Mouse (Mus musculus) hindbrain, embryonic 11.5 days (tissue): ENCODE data around the gene Gper1. TPM values are rescaled to one million over a fixed set of nuclear protein-coding genes. Genes with fewer than 3 reads are reported as not detected.

ENCODE experiments used
- ATAC-seq: fragments of 200-750 bp; cut with Nextera tagmentation; 2 replicates; pipeline ENCODE4 v1.8.0; 2017; ENCODE audit warnings: mild to moderate bottlenecking, moderate TSS enrichment, moderate library complexity; ENCODE audit not compliant: low FRiP score
- DNase-seq: peaks from one replicate; pipeline ENCODE4 v3.0.0-alpha.2; 2015; ENCODE audit warnings: low spot score
- H3K27ac ChIP-seq: fragments of 300-500 bp; sonication (generic); 2 replicates; pipeline ENCODE4 v1.5.1; 2014; ENCODE audit warnings: mild to moderate bottlenecking, low read depth, low read length
- H3K27me3 ChIP-seq: fragments of 300-500 bp; sonication (generic); 2 replicates; pipeline ENCODE4 v1.6.1; 2014; ENCODE audit warnings: mild to moderate bottlenecking, low read length, moderate library complexity, mixed read lengths; ENCODE audit not compliant: control insufficient read depth, insufficient read depth
- H3K36me3 ChIP-seq: fragments of 300-500 bp; sonication (generic); 2 replicates; pipeline ENCODE4 v1.6.1; 2014; ENCODE audit warnings: mild to moderate bottlenecking, low read length, moderate library complexity, mixed read lengths; ENCODE audit not compliant: control insufficient read depth, insufficient read depth
- H3K4me1 ChIP-seq: fragments of 300-500 bp; sonication (generic); replicated peaks from 2 replicates; pipeline ENCODE4 v1.6.1; 2014; ENCODE audit warnings: low read length, mixed read lengths; ENCODE audit not compliant: control insufficient read depth, insufficient read depth
- H3K4me2 ChIP-seq: fragments of 300-500 bp; sonication (generic); replicated peaks from 2 replicates; pipeline ENCODE4 v1.6.1; 2014; ENCODE audit warnings: mild to moderate bottlenecking, low read depth, low read length
- H3K4me3 ChIP-seq: fragments of 300-500 bp; sonication (generic); 2 replicates; pipeline ENCODE4 v1.5.1; 2014; ENCODE audit warnings: low read depth, low read length
- H3K9ac ChIP-seq: fragments of 300-500 bp; sonication (generic); 2 replicates; pipeline ENCODE4 v1.6.1; 2014; ENCODE audit warnings: low read depth, low read length
- H3K9me3 ChIP-seq: fragments of 300-500 bp; sonication (generic); 2 replicates; pipeline ENCODE4 v1.6.1; 2016; ENCODE audit warnings: low read length; ENCODE audit not compliant: control insufficient read depth
- WGBS: fragments of 180-500 bp; shearing (Covaris S2); extraction: QIAGEN DNeasy Blood & Tissue Kit; methylation state at CpG from one replicate; pipeline ENCODE4 v1.1.7; 2014; 5-methylcytosine and 5-hydroxymethylcytosine counted together
- polyA plus RNA-seq: library from polyadenylated mRNA; unstranded; fragments of >200 nt; fragmentation: Nextera tagmentation; extraction: Ambion mirVana; gene quantifications from 2 replicates; pipeline ENCODE4 v1.2.1, GENCODE M21; 2014

Gene Gper1
- polyA plus RNA-seq: 2.0 and 2.4 TPM in 2 replicates

DNA sequence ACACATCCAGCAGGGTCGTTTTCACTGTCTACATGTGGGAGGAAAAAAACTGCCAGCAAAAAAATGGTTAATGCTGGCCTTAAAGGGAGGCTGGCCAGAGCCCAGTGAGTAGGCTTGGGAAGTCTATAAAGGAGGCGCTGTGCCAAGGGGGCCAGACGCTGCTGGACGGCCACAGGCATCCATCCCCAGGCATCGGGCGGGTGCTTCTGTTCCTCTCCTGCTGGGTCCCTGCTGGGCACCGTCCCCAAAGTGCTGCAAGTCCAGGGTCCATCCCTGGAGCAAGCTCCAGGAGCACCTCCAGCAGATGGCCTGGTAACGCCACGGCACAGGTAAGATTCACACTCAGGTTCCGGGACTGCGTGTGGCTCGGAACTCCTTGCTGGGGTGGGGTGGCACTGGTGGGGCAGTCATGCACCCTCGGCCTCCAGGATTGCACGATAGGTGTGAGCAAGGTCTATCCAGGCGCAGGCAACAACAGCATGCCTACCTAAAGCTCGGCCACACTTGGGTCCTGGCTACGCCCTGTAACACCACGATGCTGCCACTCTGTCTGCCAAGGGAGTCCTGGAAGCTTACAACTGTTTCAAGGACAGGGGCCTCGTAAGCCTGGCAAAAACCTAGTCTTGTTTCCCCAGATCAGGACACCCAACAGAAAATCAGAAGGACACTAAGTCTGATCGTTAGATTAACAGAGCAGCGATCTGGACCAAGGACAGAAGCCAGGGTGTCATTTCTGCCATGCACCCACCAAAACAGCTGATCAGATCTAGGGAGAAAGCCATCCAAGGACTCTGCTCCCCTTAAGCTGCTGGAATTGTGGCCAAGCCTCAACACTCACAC lies at the start of gene Gper1:
Gper1 (plus strand) TSS at position 126 of the 840 bp plus-strand sequence.
- peak within 1 kb of the TSS; percentile 29; the same call in 1 of the 2 replicates for H3K9ac ChIP-seq
- no peaks in the 10 kb centered on the region for H3K27me3 ChIP-seq
- H3K4me1 ChIP-seq: peaks cover 12% of the 10 kb centered on the region
- 62% methylated on average over 21 of the region's 21 CpGs for WGBS
- H3K4me3 ChIP-seq: no peak within 1 kb of the TSS
- no peak within 1 kb of the TSS for H3K4me2 ChIP-seq
- no peak for DNase-seq
- H3K27ac ChIP-seq: no peak within 1 kb of the TSS
- no peaks in the 10 kb centered on the region for H3K9me3 ChIP-seq
- H3K36me3 ChIP-seq: no peaks in the 10 kb centered on the region
- ATAC-seq: no peak

DNA sequence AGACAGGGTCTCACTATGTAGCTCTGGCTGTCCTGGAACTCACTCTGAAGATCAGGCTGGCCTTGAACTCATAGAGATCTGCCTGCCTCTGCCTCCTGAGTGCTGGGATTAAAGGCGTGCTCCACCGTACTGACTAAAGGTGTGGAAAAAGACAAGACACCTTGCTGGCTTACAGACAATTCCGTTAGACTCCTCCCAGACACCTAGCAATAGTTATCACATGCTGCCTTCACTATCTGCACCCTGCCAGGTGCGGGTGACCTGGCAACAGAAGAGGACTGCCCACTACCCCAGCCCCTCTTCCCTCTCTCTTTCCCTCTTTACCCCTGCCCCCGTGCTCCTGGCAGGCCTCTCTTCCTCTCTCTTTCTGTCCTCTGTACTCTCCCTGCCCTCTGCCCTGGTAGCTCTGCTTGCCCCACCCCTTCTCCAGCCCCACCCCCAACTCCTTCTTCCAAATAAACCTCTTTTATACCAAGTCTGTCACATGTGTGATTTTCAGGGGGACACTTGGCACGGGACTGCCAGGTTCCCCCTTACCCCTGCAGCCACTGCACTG lies 49.0 kb upstream of the Gper1 start:
- WGBS: 84% methylated on average over 6 of the region's 6 CpGs
- peaks cover 4% of the 10 kb centered on the region; the same call in 1 of the 2 replicates for H3K4me1 ChIP-seq

GRCm38 (mm10) chr5:139374841-139375240 lies 48.1 kb upstream of the Gper1 start:
- WGBS: 81% methylated on average over 2 of the region's 2 CpGs
- no peak overlapping the region for H3K4me2 ChIP-seq
- H3K27me3 ChIP-seq: no peaks in the 10 kb centered on the region
- no peak overlapping the region for H3K4me3 ChIP-seq
- no peak overlapping the region for H3K27ac ChIP-seq
- ATAC-seq (no peak), DNase-seq (no peak)
- no peaks in the 10 kb centered on the region for H3K36me3 ChIP-seq
- no peaks in the 10 kb centered on the region for H3K9me3 ChIP-seq
- H3K4me1 ChIP-seq: peaks cover 4% of the 10 kb centered on the region; the same call in 1 of the 2 replicates
- H3K9ac ChIP-seq: no peak overlapping the region

More for the DNA sequence above, 49.0 kb upstream of the Gper1 start:
- Histone ChIP-seq H3K4me2 (no peak overlapping the region), H3K4me3 (no peak overlapping the region), H3K9me3 (no peaks in the 10 kb centered on the region), H3K36me3 (no peaks in the 10 kb centered on the region), H3K9ac (no peak overlapping the region), H3K27me3 (no peaks in the 10 kb centered on the region), H3K27ac (no peak overlapping the region)
- DNase-seq (no peak), ATAC-seq (no peak)

DNA sequence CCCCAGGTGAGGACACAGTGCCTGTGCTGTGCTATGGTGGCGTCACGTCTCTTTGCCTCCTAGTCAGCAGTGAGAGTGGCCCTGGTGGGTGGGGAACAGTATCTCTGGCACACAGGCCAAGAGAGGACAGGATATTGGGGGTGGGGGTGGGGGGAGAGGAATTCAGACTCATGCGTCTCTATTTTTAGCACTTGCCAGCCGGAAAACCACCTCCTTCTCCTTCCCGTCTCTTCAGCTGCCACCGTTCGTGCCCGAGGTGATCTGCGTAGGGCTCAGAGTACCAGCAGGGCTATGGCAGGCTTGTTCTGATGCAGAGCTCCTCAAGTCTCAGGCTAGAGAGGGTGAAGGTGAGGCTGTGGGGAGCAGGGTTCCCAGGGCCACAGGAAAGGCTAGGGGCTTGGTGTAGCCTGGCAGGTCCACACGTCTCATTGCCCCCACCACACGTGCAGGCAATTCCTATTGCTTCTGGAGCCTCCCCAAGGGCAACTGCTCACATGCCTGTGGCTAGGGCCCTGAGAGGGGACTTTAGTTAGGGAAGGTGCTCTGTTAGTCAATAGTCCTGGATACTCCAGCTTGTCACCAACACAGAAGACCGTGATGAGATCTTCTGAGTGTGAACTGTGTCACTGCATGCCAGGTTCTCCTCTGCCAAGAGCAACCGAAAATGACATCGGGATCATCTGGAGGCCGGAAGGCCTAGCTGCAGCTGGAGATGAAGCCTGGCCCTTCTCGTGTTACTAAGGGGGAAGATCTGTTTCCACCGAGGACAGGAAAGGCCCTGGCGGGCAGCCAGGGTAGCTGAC lies 45.3 kb upstream of the Gper1 start, which contains the start of gene Gpr146:
Gpr146 (plus strand) TSS at position 230 of the 803 bp plus-strand sequence.
- H3K36me3 ChIP-seq: no peaks in the 10 kb centered on the region
- 80% methylated on average over 18 of the region's 18 CpGs for WGBS
- no peak within 1 kb of the TSS for H3K9ac ChIP-seq
- H3K27ac ChIP-seq: no peak within 1 kb of the TSS; the same call in 1 of the 2 replicates
- H3K27me3 ChIP-seq: no peaks in the 10 kb centered on the region
- DNase-seq (no peak), ATAC-seq (no peak)
- H3K4me2 ChIP-seq: no peak within 1 kb of the TSS
- H3K9me3 ChIP-seq: no peaks in the 10 kb centered on the region
- H3K4me1 ChIP-seq: no peaks in the 10 kb centered on the region; the same call in 1 of the 2 replicates
- H3K4me3 ChIP-seq: no peak within 1 kb of the TSS

DNA sequence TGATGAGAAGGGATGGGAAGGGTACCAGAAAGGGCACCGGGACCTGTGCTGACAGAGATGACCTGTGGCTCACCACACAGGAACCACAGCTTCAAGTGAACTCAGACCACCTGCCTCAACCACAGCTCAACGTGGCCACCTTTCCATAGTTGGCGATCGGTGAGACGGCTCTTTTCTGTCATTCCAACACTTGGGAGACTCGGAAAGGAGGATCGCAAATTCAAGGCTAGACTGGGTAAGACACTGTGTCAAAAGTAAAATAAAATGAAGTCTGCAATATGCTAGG lies 44.7 kb upstream of the Gper1 start:
- 94% methylated on average over 7 of the region's 7 CpGs for WGBS
- Histone ChIP-seq H3K27ac (no peak overlapping the region), H3K9ac (no peak overlapping the region), H3K27me3 (no peaks in the 10 kb centered on the region), H3K9me3 (no peaks in the 10 kb centered on the region), H3K4me3 (no peak overlapping the region), H3K4me1 (no peaks in the 10 kb centered on the region; the same call in 1 of the 2 replicates), H3K4me2 (no peak overlapping the region), H3K36me3 (no peaks in the 10 kb centered on the region)
- ATAC-seq: no peak
- no peak for DNase-seq

DNA sequence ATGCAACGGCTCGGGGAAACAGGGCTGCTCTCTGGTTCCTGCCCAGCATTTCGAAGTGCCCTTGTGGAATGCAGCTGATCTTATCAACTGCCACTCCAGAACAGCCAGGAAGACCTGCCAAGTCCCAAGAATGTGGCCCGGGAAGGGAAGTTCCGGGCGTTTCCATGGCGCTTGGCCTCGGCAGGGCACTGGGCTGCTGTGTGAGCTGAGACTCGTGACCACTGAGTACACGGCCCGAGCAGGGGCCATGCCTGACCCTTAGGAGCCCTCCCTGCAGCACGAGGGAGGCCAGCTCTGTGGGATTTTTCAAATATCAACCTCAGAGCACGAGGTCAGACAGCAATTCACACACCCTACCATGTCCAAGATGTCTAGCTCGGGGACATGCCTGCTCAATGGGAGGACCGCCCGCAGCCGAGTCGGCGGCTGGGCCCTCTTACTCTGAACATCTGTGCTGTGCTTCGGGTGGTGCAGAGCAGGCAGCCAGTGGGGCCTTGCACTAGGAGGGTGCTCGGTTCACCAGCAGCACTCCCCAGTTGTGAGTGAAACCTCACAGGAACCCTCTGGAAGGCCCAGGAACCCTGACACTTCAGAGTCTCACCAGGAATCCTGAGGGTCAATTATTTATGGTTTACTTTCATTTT lies 43.8 kb upstream of the Gper1 start:
- H3K36me3 ChIP-seq: no peaks in the 10 kb centered on the region
- no peak overlapping the region for H3K4me3 ChIP-seq
- no peak overlapping the region; the same call in 1 of the 2 replicates for H3K27ac ChIP-seq
- H3K9ac ChIP-seq: no peak overlapping the region
- 52% methylated on average over 21 of the region's 21 CpGs for WGBS
- H3K4me1 ChIP-seq: no peaks in the 10 kb centered on the region; the same call in 1 of the 2 replicates
- ATAC-seq: no peak
- no peaks in the 10 kb centered on the region for H3K27me3 ChIP-seq
- no peak overlapping the region for H3K4me2 ChIP-seq
- H3K9me3 ChIP-seq: no peaks in the 10 kb centered on the region
- peak; percentile 26 for DNase-seq

DNA sequence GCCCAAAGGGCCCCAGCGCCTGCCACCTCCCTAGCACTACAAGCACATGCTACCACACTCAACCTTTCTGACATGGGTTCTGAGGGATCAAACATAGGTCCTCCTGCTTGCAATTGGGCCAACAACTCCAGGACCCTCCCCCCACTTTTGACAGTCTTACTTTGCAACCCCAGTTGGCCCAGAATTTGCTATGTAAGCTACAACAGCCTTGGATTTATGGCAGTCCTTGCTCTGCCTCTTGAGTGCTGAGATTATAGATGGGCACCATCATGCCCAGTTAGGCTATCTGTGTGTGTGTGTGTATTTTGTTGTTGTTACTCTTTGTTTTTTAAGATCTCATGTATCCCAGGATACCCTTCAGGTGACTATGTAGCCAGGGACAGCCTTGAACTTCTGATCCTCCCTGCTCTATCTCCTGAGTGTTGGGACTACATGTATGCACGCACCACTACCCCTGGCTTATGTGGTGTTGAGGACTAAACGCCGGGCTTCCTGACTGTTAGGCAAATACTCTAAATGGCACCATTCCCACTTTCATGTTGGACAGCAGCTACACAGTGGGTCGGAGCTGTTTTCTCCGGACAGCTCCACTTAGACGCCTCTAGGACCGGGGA lies 43.1 kb upstream of the Gper1 start:
- Histone ChIP-seq H3K4me3 (peak overlapping the region; percentile 65; the same call in 1 of the 2 replicates), H3K9me3 (no peaks in the 10 kb centered on the region), H3K36me3 (no peaks in the 10 kb centered on the region), H3K9ac (no peak overlapping the region), H3K4me2 (peak overlapping the region; percentile 93), H3K4me1 (no peaks in the 10 kb centered on the region; the same call in 1 of the 2 replicates), H3K27me3 (no peaks in the 10 kb centered on the region), H3K27ac (peak overlapping the region; percentile 5)
- DNase-seq (no peak), ATAC-seq (no peak; the same call in 1 of the 2 replicates)
- 27% methylated on average over 8 of the region's 8 CpGs for WGBS
